Mouse (Mus musculus) gastrocnemius, postnatal 10 days (tissue): ENCODE measurements around the gene Nfya. TPM values are rescaled to one million over a fixed set of nuclear protein-coding genes. Genes with fewer than 3 reads are reported as not detected.

Experiments
- DNase-seq: peaks from one replicate; pipeline ENCODE4 v3.0.0; 2021; ENCODE audit warnings: mixed read lengths
- long read RNA-seq, 2 experiments: library from polyadenylated mRNA; stranded (forward); transcript quantifications; one replicate each; pipeline ENCODE4 v2.0.0; 2021
- total RNA-seq, 2 experiments: library from RNA; stranded (reverse); gene quantifications; 2 replicates each; pipeline ENCODE4 v1.2.3; 2021

Gene Nfya
- 10 to 100 TPM; 11.3 to 19.2 TPM for total RNA-seq
- long read RNA-seq, experiment 1, partial matches to known transcripts: 0 of 2 reads
- long read RNA-seq, experiment 1, other reads (novel, unspliced or antisense): 0 of 2 reads
- long read RNA-seq, experiment 2, partial matches to known transcripts: 1 of 3 reads
- long read RNA-seq, experiment 2, other reads (novel, unspliced or antisense): 1 of 3 reads

DNA sequence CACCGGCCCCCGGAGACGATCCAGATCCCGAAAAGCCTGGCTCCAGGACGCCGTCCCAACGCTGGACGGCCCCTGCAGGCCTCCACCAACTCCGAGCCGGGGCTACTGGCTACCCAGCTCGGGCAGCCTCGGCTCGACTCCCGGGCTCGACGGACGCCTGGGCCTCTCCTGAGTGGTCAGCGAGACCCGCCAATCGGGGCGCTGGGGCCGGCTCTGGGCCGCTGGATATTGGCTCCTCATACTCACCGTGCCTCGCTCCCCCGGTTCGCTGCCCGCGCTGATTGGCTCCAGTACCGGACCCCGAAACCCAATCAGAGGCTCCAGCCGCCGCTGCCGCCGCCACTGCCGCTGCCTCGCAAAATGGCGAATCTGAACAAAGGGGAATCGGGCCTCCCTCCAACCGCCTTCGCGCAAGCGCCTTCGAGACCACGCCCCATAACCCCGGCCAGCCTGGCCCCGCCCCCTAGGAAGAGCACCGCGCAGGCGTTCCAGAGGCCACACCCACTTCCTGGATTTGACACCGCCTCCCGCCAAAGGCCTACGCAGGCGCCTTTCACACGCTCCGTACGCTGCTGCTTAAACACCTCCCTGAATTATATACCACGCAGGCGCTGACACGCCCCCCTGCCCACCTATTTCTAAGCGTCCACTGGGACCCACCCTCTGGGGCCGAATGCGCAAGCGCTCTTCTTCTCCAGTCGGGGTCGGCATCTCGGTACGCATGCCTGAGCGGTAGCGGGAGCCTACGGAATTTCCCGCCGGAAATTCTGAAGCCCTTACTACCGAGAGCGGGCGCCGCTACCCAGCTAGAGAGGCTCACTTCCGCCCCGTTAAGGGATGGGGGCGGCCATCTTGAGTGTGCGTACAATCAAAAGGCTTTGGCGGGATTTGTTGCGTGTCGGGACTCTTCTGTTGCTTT, at the start of gene Nfya, which contains the start of gene Oard1:
TSS of gene Nfya (minus strand) at position 527 of the 919 bp plus-strand sequence.
TSS of gene Oard1 (plus strand) at position 635 of the 919 bp plus-strand sequence.
- peak; percentile 100 for DNase-seq

- DNase-seq: no peak
Measured at GRCm38 (mm10) chr17:48457971-48458653, 48.4 kb upstream of the Nfya start.

DNA sequence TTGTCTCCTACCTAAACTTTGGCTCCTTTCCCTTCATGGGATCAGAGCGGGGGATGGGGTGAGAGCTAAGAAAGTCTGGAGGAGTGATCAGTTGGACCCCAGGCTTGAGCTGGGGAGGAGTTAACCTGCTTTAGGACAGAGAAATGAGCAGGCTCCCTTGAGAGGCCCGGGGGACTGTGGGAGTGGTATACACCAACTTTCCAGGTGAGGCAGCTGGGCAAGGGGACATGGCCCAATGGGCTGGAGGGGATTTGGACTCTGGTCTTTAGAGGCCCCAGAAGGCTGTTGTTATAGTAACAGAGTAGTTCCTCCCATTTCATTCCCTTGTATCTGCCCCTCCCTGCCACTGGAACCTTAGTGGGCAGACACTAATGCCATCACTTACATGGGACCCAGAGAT, 46.2 kb upstream of the Nfya start:
- no peak for DNase-seq

DNA sequence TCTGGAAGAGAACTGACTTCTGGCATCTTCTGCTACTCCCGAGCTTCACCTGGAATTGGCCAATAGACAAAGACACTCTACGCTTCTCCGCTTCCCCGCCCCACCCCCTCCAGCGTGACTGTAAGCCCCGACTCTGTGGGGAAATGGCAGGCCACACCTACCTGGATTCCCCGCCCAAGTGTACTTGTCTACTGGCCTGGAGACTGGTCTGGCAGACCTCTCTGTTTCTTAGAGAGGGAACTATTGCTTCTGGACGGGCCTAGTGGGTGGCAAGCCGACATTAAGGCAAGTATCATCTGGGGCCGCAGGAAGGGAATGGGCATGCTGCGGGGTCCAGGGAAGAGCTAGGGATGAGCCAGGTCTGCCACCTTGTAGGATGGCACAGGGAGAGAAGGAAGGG, 45.0 kb upstream of the Nfya start, which contains the start of gene Unc5cl:
TSS of gene Unc5cl (plus strand) at position 214 of the 400 bp plus-strand sequence.
- DNase-seq: no peak

DNA sequence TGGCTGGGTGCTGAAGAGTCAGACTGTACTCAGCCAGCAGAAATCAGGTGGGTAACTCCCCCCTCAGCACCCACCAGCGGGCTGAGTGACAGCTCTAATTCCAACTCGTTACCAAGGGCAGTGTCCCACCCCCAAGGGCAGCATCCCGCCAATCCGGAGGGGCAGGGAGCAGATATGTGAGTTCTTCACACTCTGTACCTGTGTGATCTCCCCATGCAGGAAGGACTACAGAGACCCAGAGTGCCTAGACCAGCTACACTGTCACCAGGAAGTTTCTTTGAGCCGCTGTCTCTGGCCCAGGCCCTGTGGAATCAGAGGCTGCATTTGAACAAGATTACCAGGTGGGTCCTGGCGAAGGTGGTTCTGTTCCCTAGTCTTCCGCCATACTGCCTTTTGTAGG, 44.5 kb upstream of the Nfya start:
- no peak for DNase-seq

DNA sequence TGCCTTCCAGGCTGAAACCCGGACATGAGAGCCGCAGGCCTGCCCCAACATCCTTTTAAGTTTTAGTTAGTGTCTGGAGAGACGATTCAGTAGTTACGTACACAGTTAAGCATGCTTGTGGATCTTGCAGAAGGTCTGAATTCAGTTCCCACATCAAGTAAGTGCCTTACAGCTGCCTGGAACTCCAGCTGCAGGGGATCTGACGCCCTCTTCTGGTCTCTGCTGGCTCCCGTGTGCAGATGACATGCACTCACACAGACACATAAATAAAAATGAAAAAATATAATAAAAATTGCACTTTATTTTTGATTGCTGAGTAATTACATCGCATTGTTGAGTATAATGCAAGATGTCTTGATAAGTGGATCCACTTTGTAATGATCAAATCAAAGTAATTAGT, 43.8 kb upstream of the Nfya start:
- DNase-seq: no peak

- no peak for DNase-seq
Measured at GRCm38 (mm10) chr17:48451753-48452444, 42.2 kb upstream of the Nfya start.

GRCm38 (mm10) chr17:48451353-48451675, 41.6 kb upstream of the Nfya start, which contains the start of gene Tspo2:
Gene Tspo2 (minus strand): TSS chr17:48451522.
- DNase-seq: no peak

GRCm38 (mm10) chr17:48450666-48451352, 41.1 kb upstream of the Nfya start:
- DNase-seq: no peak

DNA sequence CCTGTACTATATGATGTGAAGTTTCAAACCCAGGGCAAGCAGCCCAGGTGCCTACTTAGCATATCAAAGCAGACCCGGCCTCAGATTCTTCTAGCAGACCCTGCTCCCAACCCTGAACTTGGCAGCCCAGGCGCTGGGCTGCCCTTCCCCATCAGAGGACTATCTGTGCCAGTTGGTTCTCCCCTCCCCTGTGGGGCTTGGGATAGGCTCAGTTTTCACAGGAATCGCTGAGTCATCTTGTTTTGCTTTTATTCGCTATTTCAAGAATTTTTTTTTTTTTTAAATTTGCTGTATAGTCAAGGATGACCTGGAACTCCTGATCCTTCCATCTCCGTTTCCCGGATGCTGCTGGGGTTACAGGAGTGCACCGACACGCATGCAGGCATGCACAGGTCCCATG, 38.0 kb upstream of the Nfya start:
- no peak for DNase-seq

DNA sequence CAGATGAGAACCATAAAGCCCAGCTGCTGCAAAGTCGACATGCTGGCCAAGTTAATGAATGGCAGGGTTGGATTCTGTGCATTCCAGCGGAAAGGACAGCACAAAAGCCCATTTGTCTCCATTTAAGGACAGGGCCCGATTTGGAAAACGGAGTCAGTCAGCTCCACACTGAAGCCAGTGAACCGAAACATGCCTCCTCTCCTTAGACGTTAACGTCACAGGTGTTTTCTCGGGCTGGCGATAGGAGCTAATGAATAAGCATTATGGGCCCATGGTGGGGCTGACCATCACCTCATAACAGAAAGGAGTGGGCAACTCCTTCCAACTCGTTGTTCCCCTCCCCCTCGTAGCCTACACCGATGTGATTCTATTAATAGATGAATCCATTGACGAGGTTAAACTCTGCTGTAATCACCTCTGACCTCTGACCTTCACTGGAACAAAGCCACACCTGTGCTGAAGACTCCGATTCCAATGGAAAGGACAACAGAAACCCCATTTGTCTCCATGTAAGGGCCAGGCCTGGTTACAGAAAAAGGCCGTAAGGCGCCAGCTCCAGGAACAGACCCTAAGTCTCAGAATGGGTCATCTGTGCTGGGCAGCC, 33.9 kb upstream of the Nfya start:
- no peak for DNase-seq

DNA sequence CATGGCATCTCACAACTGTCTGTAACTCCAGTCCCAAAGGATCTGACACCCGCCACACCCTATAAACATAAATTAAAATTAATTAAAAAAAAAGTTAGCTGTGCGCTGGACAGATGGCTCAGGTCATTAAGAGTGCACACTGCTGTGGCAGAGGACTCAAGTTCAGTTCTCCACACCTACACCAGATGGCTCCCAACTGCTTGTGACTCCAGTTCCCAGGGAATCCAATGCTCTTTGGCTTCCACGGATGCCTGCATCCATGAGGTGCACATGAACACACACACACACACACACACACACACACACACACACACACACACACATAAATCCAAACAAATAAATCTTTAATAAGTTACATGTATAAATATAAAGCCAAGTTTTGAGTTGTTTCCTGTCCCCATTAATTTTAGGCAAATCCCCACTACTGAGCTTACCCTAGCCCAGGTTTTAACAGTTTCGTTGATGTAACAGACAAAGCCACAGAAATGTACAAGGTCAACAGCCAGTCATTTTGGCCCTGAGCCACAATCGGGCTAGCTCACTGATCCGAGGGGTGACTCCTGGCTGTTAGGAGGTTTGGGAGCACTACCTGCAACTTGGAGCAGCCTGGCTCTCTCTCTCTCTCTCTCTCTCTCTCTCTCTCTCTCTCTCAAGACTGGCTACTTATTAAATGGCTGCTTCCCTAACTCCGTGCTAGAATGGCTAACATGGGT, 33.2 kb upstream of the Nfya start:
- no peak for DNase-seq

GRCm38 (mm10) chr17:48437421-48437911, 27.8 kb upstream of the Nfya start:
- DNase-seq: peak; percentile 54

DNA sequence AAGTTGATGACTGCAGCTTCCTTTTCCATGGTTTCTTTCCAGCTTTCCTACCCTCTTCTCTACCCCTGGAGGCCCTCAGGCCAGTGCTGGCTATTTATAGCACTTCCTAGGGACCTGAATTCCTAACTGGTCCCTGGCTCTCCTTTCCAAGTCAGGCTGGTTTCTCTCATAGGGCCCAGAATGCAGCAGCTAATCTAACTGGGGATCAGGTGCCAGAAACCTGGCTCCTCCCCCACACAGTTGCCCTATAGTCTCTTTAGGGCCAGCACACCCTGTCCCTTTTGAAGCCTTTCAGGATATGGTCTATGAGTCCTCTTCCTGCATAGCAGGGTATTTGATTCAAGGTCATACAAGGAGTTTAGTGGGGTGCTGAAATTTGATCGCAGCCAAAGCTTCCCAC, 26.8 kb upstream of the Nfya start:
- DNase-seq: peak; percentile 33

DNA sequence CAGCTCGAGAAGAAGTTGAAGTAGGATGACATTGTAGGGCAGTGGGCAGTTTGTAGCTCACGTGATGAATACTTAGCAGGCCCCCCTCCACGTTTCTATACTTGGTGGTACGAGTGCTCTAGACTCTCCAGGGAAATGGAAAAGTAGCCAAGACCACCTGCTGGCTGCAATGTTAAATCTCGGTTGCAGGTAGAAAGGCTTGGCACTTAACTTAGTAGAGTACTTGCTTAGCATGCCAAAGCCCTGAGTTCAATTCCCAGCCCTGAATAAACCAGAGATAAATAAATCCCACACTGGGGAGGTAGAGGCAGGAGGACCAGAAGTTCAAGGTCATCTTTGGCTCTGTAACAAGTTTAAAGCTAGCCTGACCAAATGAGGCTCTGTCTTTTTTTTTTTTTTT, 24.8 kb upstream of the Nfya start:
- DNase-seq: no peak

DNA sequence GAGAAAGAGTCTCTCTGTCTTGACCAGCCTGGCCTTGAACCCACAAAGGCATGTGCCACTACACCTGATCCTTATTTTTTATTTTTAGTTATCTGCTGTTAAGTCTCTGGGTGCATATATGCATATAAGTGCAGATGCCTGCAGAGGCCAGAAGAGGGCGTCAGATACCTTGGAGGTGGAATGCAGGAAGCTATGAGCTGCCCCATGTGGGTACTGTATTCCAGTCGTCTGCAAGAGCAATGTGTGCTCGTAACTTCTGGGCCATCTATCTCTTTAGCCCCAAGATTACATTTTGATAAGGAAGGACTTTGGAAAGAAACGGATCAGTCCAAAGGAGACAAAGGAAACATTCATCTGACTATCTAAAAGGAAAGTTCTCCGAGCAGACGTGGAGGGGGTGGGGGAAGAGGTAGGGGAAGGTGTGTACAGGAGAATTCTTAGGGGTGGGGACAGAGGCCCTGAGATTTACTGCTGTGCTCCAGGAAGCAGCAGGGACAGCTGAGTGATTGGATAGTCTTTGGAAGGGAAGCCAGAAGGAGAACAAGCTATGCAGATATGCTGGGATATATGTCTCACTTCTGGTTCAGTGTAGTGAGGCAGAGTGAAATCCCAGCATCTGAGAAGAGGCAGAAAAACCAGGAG, 24.1 kb upstream of the Nfya start:
- no peak for DNase-seq

GRCm38 (mm10) chr17:48433006-48433655, 23.4 kb upstream of the Nfya start:
- no peak for DNase-seq

GRCm38 (mm10) chr17:48432158-48432980, 22.7 kb upstream of the Nfya start, which contains the start of gene Apobec2:
Gene Apobec2 (minus strand): TSS chr17:48432930.
- peak; percentile 67 for DNase-seq
